Mouse (Mus musculus) CD4-positive, CD25-positive, alpha-beta regulatory T cell, adult 4 months (primary cell): ENCODE results near the gene Camp. TPM values are rescaled to one million over a fixed set of nuclear protein-coding genes. Genes with fewer than 3 reads are reported as not detected.

Source experiments
- ATAC-seq: one replicate; pipeline ENCODE4 v1.8.0; 2017
- polyA plus RNA-seq, 2 experiments: library from polyadenylated mRNA; unstranded; fragments of 100-300 nt; shearing (Covaris generic); gene quantifications; one replicate each; pipeline ENCODE4 v1.2.1; 2017

The Camp gene
- polyA plus RNA-seq, result not detected

DNA sequence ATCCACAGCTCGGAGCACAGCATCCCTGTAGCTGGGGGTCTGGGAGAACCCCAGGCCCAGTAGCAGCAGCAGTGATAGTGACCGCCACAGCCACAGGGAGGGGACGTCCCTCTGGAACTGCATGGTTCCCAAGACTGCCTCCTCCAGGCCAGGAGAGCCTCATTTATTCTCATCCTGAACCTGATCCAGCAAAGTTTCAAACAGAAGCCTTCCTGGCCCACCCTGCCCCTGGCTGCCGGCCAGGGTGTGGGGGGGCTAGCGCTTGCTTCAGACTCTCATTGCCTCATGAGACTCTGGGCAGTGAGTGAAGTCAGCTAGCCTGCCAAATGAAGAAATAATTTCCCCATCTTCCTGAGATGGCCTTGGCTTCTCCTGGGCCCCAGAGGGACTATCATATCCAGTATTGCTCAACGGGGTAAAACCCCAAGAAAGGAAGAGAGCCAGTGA lies at the start of gene Camp:
Gene Camp (minus strand): TSS at position 306 of the 447 bp plus-strand sequence.
- no peak for ATAC-seq

DNA sequence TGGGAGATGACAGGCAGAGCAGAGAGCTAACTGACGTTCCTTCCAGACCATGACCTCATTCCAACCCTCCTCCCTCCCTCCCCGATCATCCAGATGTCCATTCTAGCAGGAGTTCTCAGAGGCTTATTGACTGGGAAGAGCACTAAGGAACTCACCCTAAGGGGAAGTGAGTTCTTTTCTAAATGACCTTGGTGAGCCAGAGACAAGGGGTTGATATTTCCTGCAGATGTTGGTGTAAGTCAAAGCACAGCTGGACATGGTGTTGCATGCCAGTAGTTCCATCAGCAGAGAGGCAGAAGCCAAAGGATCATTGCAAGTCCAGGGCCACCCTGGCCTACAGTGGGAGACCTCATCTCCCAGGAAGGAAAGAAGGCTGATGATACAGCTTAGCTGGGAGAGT lies 48.6 kb upstream of the Camp start:
- no peak for ATAC-seq

DNA sequence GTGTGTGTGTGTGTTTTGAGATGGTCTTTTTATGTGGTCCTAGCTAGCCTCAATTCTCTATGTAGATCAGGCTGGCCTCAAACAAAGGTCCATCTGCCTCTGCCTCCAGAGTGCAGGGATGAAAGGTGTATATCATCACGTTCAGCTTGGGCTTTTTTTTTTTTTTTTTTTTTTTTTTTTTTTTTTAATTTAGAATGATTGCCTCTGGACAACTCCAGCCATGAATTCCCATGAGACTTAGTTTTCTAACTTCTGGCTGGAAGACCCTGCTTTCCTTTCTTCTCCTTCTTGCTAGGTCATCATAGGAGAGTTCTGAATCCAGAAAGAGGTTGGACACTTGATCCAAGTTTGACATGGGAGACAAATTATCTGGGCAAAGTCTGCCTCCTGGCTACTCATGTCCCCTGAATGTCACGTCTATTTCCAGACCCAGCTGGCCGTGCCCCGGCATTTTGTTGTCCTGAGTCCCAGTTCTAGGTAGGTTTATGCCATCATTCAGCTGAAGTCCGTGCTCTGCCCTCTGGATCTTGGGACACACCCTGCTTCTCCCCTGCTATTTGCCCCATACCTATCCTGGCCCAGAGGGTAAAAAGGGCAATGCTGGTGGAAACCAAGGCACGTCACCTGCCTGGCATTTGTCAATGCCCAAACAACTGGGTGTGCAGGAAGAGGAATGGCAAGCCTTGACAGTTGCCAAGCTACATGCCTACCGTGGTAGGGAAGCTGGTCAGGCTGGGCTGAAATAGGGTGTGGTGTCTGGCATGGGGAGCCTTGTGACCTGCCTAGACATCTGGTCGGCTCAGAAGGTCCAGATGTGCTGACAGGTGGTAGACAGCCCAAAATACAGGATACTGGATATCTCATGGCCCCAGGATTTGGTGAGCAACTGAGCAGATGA lies 47.1 kb upstream of the Camp start:
- ATAC-seq, result no peak

DNA sequence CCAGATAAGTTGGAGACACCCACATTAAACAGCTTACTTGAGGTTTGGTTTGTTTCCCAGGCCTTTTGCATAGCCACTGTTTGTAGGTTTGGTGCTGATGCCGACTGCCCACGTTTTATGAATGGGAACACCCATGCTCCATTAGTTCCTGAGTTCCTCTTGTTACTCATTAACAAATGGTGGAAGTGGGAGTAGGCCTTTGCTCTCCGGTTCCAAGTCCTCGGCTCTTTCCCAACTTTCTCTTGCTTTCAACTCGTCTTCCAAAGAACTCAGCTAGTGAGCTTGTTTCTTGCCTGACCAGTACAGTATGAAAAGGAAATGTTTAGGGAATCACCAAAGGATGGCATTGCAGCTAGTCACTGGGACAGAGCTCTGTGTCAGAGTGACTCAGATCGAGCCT lies 46.2 kb upstream of the Camp start:
- ATAC-seq, result no peak

DNA sequence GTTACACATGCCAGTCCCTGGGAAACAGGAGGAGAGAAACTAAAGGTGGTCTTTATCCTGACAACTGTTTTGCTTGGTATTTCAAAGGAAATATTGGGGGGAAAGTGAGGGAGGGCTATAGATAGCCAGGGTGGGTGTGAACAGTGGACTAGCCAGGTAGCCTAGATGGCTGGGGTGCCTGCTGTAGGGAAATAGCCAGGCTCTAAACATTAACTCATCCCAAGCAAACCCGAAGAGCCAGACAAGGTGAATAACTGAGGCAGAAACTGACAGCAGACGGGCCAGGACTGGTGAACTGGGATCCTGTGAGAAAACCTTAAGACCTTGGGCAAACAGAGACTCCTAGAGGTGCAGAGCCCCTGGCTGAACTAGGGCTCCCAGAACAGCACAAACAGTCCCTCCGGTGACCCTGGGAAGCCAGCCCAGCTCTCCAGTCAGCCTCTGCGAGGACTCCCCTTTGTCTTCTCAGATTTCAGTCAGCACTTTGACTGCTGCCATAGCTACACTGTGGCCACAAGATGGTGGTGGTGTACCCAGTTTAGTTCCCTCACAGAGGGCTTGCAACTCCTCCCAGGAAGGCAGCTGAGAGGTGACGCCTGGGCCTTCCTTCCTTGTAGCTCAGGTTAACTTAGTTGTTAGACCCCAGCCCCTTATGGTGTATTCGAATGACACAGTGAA lies 45.1 kb upstream of the Camp start:
- peak; percentile 81 for ATAC-seq

DNA sequence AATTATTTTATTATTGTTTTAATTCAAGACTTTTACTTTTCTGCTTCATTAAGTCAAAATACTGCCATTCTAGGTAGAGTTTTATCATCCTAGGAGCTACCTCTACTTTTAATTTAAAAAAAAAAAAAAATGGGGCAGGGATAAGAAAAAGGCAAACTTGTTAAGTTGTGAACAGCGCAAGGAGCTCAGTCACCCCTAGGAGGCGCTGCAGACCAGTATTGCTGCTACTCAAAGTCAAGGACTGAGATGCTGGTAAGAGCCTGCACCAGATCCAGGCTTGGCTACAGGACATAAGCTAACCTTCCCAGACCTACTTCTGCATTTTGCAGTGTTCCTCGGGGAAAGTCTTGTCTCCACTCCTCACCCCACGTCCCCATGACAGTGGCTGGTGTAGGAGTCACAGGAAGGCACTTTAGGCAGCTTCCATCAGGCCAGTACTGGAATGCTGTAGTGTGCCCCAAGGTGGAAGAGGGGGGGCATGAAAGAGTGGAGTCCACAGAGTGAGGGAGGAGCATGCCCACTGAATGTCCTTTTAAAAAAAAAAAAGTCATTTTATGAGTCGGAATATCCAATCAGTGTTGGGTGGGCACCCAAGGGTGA lies 43.3 kb upstream of the Camp start:
- ATAC-seq, result peak; percentile 62

DNA sequence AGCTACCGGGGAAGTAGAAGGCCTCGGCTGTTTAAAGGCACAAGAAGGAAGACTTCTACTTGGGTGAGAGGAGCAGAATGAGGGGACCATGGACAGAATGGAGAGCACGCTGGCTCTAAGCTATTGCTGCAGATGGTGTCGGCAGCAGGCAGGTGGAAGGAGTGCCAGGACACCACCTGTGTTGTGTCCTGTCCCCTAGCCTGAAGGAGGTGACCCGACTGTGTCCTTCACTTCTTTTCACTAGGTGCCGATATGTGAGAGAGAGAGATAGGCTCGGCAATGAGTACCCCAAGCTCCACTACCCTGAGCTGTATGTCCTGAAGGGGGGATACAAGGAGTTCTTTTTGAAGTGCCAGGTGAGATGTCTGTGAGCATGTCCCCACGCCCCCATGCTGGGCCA lies 42.1 kb upstream of the Camp start:
- no peak for ATAC-seq

DNA sequence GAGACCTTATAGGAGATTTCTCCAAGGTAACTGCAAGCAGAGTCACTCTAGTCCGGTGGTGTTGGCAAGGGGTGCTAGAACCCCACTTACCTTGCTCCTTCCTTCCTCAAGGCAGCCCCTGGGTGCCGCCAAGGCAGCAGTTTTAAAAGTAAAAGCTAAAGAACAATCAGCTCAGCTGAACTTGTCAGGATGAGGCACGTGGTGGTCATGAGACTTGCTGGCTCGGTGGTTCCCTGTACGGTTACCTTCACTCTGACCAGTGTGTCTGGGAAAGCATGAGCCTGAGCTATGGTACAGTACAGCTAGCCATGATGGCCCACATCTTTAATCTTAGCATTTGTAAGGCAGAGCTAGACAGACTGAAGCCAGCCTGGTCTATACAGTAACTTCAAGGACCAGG lies 37.9 kb upstream of the Camp start:
- no peak for ATAC-seq

DNA sequence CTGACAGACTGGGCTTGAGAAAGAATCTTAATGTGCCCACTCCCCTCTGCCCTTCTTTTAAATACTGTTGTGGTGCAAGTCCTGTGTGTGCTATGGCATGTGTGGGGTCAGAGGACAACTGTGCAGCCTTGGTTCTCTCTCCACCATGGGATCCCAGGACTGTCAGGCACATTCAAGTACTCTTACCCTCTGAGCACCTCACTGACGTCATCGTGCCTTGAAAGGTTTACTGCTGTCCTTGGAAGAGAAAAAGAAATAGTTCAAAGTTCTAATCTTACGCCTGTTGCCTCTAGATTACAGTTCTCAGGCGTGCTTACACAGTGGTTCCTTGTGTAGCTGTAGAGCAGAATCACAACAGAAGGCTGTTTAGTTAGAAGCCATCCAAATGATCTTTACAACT lies 36.8 kb upstream of the Camp start:
- ATAC-seq, result no peak

DNA sequence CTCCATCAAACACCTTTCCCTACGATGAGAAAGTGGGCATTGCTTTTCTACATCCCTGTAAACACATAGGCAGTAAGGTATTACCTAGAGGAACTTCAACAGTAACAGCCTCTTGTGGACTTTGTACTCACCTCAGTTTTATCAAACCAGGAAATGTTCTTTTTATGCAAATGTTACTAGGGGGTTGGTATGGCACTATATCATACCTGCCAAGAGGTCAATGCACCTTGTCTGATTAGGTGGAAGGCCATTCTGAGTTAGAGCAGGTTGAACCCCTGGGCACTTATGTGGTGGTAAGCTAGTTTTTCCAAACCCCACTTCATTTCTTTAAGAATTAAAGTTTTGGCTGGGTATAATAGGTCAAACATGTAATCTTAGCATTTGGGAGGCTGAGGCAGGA lies 29.9 kb upstream of the Camp start:
- no peak for ATAC-seq

DNA sequence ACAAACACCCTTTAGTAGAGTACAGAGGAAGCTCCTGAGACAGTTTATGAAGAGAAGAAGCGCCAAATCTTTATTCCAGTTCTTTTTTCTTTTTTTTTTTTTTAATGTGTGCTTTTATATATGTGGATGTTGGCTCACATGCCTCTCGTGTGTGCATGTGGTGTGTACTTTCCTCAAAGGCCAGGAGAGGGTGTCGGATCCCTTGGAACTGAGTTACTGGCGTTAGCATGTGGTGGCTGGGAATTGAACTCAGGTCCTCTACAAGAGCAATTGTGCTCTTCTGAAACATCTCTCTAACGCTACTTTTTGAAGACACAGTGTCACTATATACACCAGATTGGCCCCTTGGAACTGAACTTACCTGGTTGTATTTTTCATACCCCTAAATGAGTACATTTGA lies 28.2 kb upstream of the Camp start:
- no peak for ATAC-seq

DNA sequence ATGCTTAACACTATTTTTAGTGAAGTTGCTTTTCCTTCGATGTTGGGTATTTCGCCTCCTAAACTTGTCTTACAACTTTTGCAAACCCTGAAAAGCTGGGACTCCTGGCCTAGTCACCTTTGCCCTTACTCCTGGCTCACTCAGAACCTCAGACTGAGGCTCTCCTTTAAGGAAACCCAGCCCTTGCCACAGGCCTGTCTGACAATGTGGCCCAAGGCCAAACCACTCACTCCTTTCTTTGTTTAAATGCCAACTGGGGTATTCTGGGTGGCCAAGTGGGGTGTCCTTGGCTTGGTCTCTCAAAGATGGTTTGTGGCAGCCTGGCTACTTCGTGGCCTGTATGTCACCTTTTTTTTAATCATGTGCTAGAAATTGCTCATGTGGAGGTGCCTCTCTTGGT lies 27.3 kb upstream of the Camp start:
- no peak for ATAC-seq

DNA sequence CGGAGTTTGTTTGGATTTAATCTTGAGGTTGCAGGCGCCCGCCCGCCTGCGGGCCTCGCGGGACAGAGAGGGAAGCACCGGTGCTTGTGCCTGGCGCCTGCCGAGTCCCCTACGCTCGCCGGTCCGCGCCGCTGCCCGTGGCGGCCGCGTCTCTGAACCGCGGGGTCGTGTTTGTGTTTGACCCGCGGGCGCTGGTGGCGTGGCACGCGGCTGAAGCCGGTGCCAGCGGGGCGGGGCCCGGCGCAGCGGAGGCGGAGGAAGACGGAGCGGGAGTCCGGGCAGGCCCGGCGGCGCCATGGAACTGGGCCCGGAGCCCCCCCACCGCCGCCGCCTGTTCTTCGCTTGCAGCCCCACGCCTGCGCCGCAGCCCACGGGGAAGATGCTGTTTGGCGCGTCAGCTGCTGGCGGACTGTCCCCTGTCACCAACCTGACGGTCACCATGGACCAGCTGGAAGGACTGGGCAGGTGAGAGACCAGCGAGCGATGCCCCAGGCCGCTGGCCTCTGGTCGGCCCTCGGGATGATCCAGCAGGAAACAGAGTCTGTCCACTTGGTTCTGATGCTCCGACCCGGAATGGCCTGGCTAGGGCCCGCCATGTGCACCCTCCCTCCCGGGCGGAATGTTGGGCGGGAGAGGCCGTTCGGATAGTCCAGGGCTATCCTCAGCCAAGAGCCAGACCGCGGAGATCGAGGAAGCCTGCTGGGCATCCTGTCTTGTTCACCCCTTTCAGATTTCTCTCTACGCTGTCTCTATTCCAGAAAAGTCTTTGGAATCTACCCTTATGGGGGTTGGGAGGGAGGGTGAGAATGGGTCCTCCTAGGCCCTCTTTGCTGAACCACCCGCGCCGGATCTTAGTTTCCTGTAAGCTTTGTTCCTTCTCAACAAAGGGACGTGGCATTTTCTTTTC lies 26.5 kb upstream of the Camp start:
- ATAC-seq, result peak; percentile 31

DNA sequence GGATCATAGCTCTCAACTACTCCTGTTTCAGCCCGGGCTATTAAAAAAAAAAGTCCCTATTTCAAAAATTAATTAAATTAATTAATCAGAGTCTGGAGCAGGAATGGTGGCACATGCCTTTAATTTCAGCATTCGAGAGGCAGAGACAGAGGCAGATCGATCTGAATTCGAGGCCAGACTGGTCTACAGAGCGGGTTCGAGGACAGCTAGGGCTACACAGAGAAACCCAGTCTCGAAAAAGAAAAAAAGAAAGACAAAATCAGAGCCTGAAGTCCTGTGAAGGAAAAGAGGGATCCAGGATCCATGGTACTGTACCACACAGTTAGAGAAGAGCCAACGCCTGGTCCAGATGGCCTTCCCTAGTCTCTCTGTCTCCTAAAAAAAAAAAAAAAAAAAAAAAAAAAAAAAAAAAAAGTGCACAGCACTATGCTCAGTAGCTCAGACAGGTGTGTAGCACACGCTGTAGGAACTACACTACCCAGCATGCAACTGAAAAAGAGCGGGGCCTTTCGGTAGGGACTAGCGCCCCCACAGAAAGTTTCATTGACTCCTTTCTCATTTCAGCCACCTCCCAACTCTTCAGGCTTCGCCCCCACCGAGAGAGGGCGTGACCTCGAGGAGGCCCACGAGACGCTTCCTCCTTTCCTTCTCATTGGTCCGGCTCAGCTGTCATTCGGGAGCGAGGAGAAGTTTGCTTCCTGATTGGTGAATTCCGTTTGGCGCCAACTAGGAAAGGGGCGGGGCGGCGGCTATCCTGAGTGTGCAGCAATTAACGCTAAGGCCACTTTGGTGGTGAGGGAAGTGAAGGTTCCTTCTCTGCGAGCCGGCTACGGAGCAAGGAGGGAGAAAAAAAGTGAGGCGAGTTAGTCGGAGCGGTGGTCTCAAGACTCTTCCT lies 25.6 kb upstream of the Camp start, which contains the start of gene Cdc25a:
Gene Cdc25a (plus strand): TSS at position 783 of the 895 bp plus-strand sequence.
- peak; percentile 95 for ATAC-seq

DNA sequence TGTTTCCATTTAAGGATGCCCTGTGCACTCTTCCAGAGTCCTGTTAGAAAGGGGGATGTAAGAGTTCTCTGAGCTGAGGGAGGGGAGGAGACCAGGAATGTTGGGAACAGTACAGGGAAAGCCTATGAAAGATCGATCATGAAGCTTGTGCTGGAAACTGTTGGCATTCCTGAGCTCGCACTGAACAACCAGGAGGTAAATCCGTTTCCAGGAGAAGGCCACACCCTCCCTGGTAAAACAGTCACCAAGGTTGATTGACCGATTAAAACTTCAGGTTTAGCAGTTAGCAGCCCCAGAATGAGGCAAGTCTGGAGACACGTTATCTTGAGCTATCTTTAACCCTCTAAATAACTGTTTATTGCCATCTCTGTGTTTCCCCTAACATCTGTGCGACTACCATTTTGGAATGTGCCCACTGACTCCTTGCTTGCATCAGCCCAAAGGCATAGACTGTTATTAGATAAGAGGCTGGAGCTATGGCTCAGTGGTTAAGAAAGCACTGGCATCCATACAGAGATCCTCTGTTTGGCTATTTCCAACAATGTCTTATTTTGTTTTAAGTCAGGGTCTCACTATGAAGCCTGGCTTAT lies 21.7 kb upstream of the Camp start:
- ATAC-seq, result no peak

DNA sequence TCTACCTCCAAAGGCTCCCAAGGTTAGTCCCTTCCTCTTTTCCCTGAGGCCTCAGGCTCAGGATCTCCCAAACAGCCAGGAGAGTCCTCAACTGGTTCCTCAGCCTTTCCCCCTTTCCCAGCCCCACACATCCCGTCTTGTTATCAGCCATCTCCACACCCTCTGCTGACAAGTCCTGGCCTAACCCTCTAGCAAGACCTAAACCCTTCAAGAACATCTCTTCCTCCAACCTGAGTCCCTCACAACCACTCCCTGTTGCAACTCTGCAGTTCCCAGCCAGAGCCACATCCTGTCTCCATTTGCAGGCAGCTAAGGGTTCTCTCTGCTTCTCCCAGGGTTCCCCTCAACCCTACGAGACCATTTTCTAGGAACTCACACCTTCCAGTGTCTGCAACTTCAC lies 16.8 kb upstream of the Camp start:
- ATAC-seq, result no peak

DNA sequence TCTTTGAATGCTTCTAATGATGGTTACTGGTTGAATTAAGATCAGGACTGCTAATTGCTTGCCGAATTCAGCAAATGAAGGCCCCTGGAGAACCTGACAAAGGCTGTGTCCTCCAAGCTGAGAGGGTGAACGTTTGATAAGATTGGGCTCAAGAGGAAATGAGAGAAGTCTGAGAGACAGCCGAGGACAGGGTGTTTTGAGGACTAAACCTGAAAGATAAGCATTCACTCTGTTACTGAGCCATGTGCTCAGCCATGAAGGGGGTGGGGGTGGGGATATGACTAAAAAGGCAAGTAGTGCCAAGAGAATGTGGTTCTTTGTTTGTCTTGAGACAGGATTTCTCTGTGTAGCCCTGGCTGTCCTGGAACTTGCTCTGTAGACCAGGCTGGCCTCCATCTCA lies 13.7 kb upstream of the Camp start:
- no peak for ATAC-seq

DNA sequence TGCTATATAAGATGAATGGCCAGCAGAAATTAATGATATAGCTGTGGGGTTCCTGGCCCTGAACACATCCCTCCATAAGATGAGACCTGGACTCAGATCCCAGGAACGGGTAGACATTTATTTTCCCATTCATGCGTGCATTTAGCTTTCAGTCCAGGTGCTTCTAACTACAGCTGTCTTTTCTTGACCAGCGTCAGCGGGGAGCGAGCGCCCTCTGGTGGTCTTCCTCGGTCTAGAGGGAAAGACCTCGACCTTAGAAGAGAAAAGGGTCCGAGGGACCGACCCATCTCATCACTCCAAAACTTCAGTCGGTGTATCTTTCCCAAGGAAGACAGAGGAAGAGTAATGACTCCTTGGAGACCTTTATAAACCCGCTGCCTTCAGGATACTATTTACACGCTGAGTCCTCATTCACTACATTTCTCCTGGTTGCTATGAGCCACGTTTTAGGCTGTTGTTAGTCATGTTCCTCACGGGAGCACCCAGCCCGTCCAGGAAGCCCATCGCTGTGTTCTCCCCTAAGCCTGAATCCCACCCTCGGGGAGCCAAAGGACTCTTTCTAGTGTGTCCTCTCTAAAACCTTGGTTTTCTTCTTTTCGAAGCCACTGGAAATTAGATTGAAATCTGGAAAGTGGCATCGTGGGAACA lies 13.1 kb upstream of the Camp start:
- ATAC-seq, result no peak

DNA sequence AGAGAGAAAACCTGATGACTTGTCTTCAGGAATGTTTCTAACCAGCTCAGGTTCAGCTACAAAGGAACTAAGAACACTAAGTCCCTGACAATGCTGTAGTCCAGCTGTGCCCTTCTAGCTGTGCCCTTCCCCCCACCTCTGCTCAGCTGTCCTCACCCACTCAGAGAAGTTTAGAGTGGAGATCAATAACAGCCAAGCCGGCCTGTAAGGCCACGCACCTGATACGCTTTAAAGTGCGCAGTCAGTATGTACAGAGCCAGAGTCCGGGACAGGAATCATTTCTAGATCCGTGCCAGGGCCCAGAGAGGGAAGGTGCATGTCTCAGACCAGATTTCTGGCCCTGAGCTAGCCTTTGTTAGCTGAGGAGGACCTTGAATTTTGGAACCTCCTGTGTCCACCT lies 6.5 kb upstream of the Camp start:
- ATAC-seq, result no peak

DNA sequence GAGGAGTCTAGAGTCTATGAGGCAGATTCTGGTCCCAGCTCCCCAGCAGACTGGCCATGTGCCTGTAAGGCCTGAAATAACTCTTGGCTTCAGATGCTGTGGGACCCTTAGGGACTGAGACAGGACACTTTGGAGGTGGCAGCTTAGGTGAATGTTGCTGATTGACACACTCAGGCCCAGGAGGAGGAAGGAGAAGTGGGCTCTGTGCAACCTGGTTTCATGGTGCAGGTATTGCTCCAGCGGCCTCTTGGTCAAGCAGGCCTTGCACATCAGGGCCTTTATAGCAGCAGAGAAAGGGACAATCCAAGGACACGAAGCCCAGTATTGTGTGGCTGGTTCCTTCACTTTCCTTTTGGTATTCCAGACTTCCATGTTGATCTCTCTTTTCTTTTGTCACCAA lies 4.9 kb upstream of the Camp start:
- ATAC-seq, result no peak

DNA sequence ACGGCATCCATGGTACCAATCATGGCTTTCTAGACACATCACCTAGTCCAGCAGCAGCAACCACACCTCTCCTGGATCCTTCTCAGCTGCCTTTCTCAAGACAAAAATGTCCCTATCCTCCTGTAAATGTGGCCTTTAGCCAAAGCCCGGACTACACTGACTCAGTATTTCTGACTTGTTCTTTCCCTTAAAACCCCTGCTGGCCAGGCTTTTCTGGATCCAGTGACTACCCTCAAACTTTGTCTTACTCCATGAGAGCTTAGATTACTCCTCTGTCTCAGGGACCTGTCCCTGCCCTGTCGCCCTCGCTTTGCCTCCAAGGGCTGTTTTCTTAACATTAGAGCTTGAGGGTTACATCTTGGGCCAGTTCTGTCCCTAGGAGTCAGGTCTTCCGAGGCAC lies 682 bp upstream of the Camp start:
- no peak for ATAC-seq
